Mouse (Mus musculus) forebrain, embryonic 14.5 days (tissue): ENCODE results near the gene Ablim2. TPM values are rescaled to one million over a fixed set of nuclear protein-coding genes. Genes with fewer than 3 reads are reported as not detected.

Experiments
- ATAC-seq: fragments of 200-750 bp; cut with Nextera tagmentation; 2 replicates; pipeline ENCODE4 v1.8.0; 2017; ENCODE audit warnings: mild to moderate bottlenecking, moderate library complexity
- DNase-seq: peaks from one replicate; pipeline ENCODE4 v3.0.0-alpha.2; 2015; ENCODE audit warnings: low spot score
- H3K27ac ChIP-seq: fragments of 300-500 bp; sonication (generic); 2 replicates; pipeline ENCODE4 v1.5.1; 2014; ENCODE audit warnings: low read depth, mild to moderate bottlenecking, control low read depth, low read length, moderate library complexity
- H3K27me3 ChIP-seq: fragments of 300-500 bp; sonication (generic); replicated peaks from 2 replicates; pipeline ENCODE4 v1.6.1; 2014; ENCODE audit warnings: low read length, control low read depth, mixed read lengths; ENCODE audit not compliant: control insufficient read depth, insufficient read depth
- H3K36me3 ChIP-seq: fragments of 300-500 bp; sonication (generic); 2 replicates; pipeline ENCODE4 v1.6.1; 2014; ENCODE audit warnings: low read length, control low read depth; ENCODE audit not compliant: control insufficient read depth, insufficient read depth
- H3K4me1 ChIP-seq: fragments of 300-500 bp; sonication (generic); 2 replicates; pipeline ENCODE4 v1.6.1; 2014; ENCODE audit warnings: antibody characterized with exemption, low read length, control low read depth; ENCODE audit not compliant: control insufficient read depth, insufficient read depth
- H3K4me2 ChIP-seq: fragments of 300-500 bp; sonication (generic); 2 replicates; pipeline ENCODE4 v1.6.1; 2014; ENCODE audit warnings: mild to moderate bottlenecking, control low read depth, low read length
- H3K4me3 ChIP-seq: fragments of 300-500 bp; sonication (generic); 2 replicates; pipeline ENCODE4 v1.5.1; 2014; ENCODE audit warnings: low read depth, low read length, control low read depth
- H3K9ac ChIP-seq: fragments of 300-500 bp; sonication (generic); 2 replicates; pipeline ENCODE4 v1.6.1; 2014; ENCODE audit warnings: mild to moderate bottlenecking, low read length, control low read depth, moderate library complexity
- H3K9me3 ChIP-seq: fragments of 300-500 bp; sonication (generic); replicated peaks from 2 replicates; pipeline ENCODE4 v1.6.1; 2016; ENCODE audit warnings: low read length, control low read depth, mixed read lengths; ENCODE audit not compliant: control insufficient read depth
- WGBS: fragments of 180-500 bp; shearing (Covaris S2); extraction: QIAGEN DNeasy Blood & Tissue Kit; methylation state at CpG from one replicate; pipeline ENCODE4 v1.1.7; 2014; 5-methylcytosine and 5-hydroxymethylcytosine counted together
- polyA plus RNA-seq: library from polyadenylated mRNA; unstranded; fragments of >200 nt; fragmentation: Nextera tagmentation; extraction: Ambion mirVana; gene quantifications from 2 replicates; pipeline ENCODE4 v1.2.1, GENCODE M21; 2014

The Ablim2 gene
- polyA plus RNA-seq, 1 experiment from 2014 or later, result 4.7 TPM

- Histone ChIP-seq H3K27ac (no peak overlapping the region), H3K4me1 (no peaks in the 10 kb centered on the region), H3K27me3 (no peaks in the 10 kb centered on the region), H3K4me2 (no peak overlapping the region), H3K36me3 (no peaks in the 10 kb centered on the region), H3K9me3 (no peaks in the 10 kb centered on the region), H3K9ac (no peak overlapping the region), H3K4me3 (no peak overlapping the region)
- DNase-seq (no peak), ATAC-seq (no peak)
- WGBS, result 91% methylated on average over 5 of the region's 5 CpGs
These were observed 65.0 kb downstream of the Ablim2 start for GRCm38 (mm10) chr5:35822721-35823120.

- Histone ChIP-seq H3K27me3 (no peaks in the 10 kb centered on the region), H3K27ac (no peak overlapping the region), H3K36me3 (no peaks in the 10 kb centered on the region), H3K4me2 (no peak overlapping the region), H3K9ac (no peak overlapping the region), H3K4me3 (no peak overlapping the region), H3K4me1 (no peaks in the 10 kb centered on the region), H3K9me3 (no peaks in the 10 kb centered on the region)
- DNase-seq (no peak), ATAC-seq (no peak)
- WGBS, result 70% methylated on average over 5 of the region's 5 CpGs
These were observed 68.8 kb downstream of the Ablim2 start for GRCm38 (mm10) chr5:35826465-35826864.

- no peak overlapping the region for H3K27ac ChIP-seq
- no peaks in the 10 kb centered on the region for H3K27me3 ChIP-seq
- no peak for DNase-seq
These were observed 69.4 kb downstream of the Ablim2 start for GRCm38 (mm10) chr5:35827075-35827474.

GRCm38 (mm10) chr5:35827856-35828255 is 70.2 kb downstream of the Ablim2 start:
- Histone ChIP-seq H3K4me3 (no peak overlapping the region), H3K27ac (no peak overlapping the region), H3K9ac (no peak overlapping the region), H3K4me1 (no peaks in the 10 kb centered on the region), H3K27me3 (no peaks in the 10 kb centered on the region), H3K9me3 (no peaks in the 10 kb centered on the region), H3K4me2 (no peak overlapping the region), H3K36me3 (no peaks in the 10 kb centered on the region)
- no peak for ATAC-seq
- 86% methylated on average over 5 of the region's 5 CpGs for WGBS
- no peak for DNase-seq

More at GRCm38 (mm10) chr5:35827075-35827474, 69.4 kb downstream of the Ablim2 start:
- no peaks in the 10 kb centered on the region for H3K9me3 ChIP-seq
- ATAC-seq, result no peak
- no peaks in the 10 kb centered on the region for H3K36me3 ChIP-seq
- no peak overlapping the region for H3K9ac ChIP-seq
- H3K4me3 ChIP-seq, result no peak overlapping the region
- 61% methylated on average over 14 of the region's 14 CpGs for WGBS
- no peak overlapping the region for H3K4me2 ChIP-seq
- no peaks in the 10 kb centered on the region for H3K4me1 ChIP-seq

- no peak for DNase-seq
- Histone ChIP-seq H3K4me2 (no peak overlapping the region), H3K27me3 (no peaks in the 10 kb centered on the region), H3K9me3 (no peaks in the 10 kb centered on the region), H3K27ac (no peak overlapping the region), H3K9ac (no peak overlapping the region), H3K4me3 (no peak overlapping the region), H3K4me1 (no peaks in the 10 kb centered on the region), H3K36me3 (no peaks in the 10 kb centered on the region)
- no peak for ATAC-seq
- WGBS, result 78% methylated on average over 3 of the region's 3 CpGs
These were observed 72.4 kb downstream of the Ablim2 start for GRCm38 (mm10) chr5:35830101-35830500.

GRCm38 (mm10) chr5:35833881-35834280 is 76.2 kb downstream of the Ablim2 start:
- H3K9ac ChIP-seq, result no peak overlapping the region
- no peaks in the 10 kb centered on the region for H3K4me1 ChIP-seq
- no peak overlapping the region for H3K27ac ChIP-seq
- no peaks in the 10 kb centered on the region for H3K9me3 ChIP-seq
- DNase-seq (no peak), ATAC-seq (no peak)
- no peaks in the 10 kb centered on the region for H3K36me3 ChIP-seq
- H3K4me3 ChIP-seq, result no peak overlapping the region
- WGBS, result 85% methylated on average over 4 of the region's 4 CpGs
- no peak overlapping the region for H3K4me2 ChIP-seq
- no peaks in the 10 kb centered on the region for H3K27me3 ChIP-seq

GRCm38 (mm10) chr5:35836992-35837391 is 79.3 kb downstream of the Ablim2 start:
- H3K27ac ChIP-seq, result no peak overlapping the region
- H3K9me3 ChIP-seq, result no peaks in the 10 kb centered on the region
- H3K36me3 ChIP-seq, result no peaks in the 10 kb centered on the region
- ATAC-seq (no peak), DNase-seq (no peak)
- no peak overlapping the region for H3K4me2 ChIP-seq
- 91% methylated on average over 15 of the region's 15 CpGs for WGBS
- H3K4me1 ChIP-seq, result no peaks in the 10 kb centered on the region
- H3K27me3 ChIP-seq, result no peaks in the 10 kb centered on the region
- H3K9ac ChIP-seq, result no peak overlapping the region
- no peak overlapping the region for H3K4me3 ChIP-seq

GRCm38 (mm10) chr5:35839262-35839661 is 81.6 kb downstream of the Ablim2 start:
- H3K27ac ChIP-seq, result no peak overlapping the region
- no peaks in the 10 kb centered on the region for H3K27me3 ChIP-seq
- H3K4me2 ChIP-seq, result no peak overlapping the region
- 51% methylated on average over 2 of the region's 2 CpGs for WGBS
- no peak for DNase-seq
- H3K36me3 ChIP-seq, result no peaks in the 10 kb centered on the region
- H3K4me3 ChIP-seq, result no peak overlapping the region
- ATAC-seq, result no peak
- no peaks in the 10 kb centered on the region for H3K4me1 ChIP-seq
- no peak overlapping the region for H3K9ac ChIP-seq
- no peaks in the 10 kb centered on the region for H3K9me3 ChIP-seq

- no peaks in the 10 kb centered on the region for H3K27me3 ChIP-seq
- no peak for ATAC-seq
- H3K4me3 ChIP-seq, result no peak overlapping the region
- no peak overlapping the region for H3K27ac ChIP-seq
- no peaks in the 10 kb centered on the region for H3K36me3 ChIP-seq
- H3K4me1 ChIP-seq, result no peaks in the 10 kb centered on the region
- H3K9ac ChIP-seq, result no peak overlapping the region
- 28% methylated on average over 5 of the region's 5 CpGs for WGBS
- no peak for DNase-seq
- H3K9me3 ChIP-seq, result no peaks in the 10 kb centered on the region
- H3K4me2 ChIP-seq, result no peak overlapping the region
These were observed 93.8 kb downstream of the Ablim2 start for GRCm38 (mm10) chr5:35851485-35851884.
